Mouse (Mus musculus): Measurements from ENCODE around the gene Anapc7. TPM values are rescaled to one million over a fixed set of nuclear protein-coding genes. Genes with fewer than 3 reads are reported as not detected.

Gene Anapc7
- 53.9 and 57.7 TPM in 2 replicates for polyA plus RNA-seq (2016; fragmentation: Nextera tagmentation; extraction: Ambion mirVana)

- 24% methylated on average over 17 of the region's 17 CpGs for WGBS
- no peak for DNase-seq (ENCODE audit: low spot score)
- Histone ChIP-seq H3K27ac (replicated peaks) (peak within 1 kb of the TSS; percentile 99), H3K36me3 (peaks cover 13% of the 10 kb centered on the region), H3K4me3 (peak within 1 kb of the TSS; percentile 89), H3K9me3 (replicated peaks) (no peaks in the 10 kb centered on the region), H3K27me3 (ENCODE audit: low read depth, poor library complexity, severe bottlenecking) (no peaks in the 10 kb centered on the region), H3K4me1 (peaks cover 21% of the 10 kb centered on the region)
Observed at GRCm38 (mm10) chr5:122421271-122422068, at the start of gene Anapc7. Gene Anapc7 (plus strand): TSS chr5:122421693.

- under 1% methylated on average over 53 of the region's 53 CpGs for WGBS
- peak; percentile 100 for DNase-seq (ENCODE audit: low spot score)
- Histone ChIP-seq H3K9me3 (replicated peaks) (no peaks in the 10 kb centered on the region), H3K27me3 (ENCODE audit: low read depth, poor library complexity, severe bottlenecking) (no peaks in the 10 kb centered on the region), H3K27ac (replicated peaks) (peak within 1 kb of the TSS; percentile 92), H3K4me1 (peaks cover 27% of the 10 kb centered on the region), H3K36me3 (peaks cover 64% of the 10 kb centered on the region), H3K4me3 (peak within 1 kb of the TSS; percentile 67)
Observed at GRCm38 (mm10) chr5:122372192-122372769, 49.2 kb upstream of the Anapc7 start, which contains the start of gene Fam216a. Gene Fam216a (minus strand): TSS chr5:122372364.

- DNase-seq (ENCODE audit: low spot score), result no peak
- peak overlapping the region; percentile 92 for H3K27ac ChIP-seq (replicated peaks)
- H3K9me3 ChIP-seq (replicated peaks), result no peaks in the 10 kb centered on the region
- no peaks in the 10 kb centered on the region for H3K27me3 ChIP-seq (ENCODE audit: low read depth, poor library complexity, severe bottlenecking)
- peak overlapping the region; percentile 67 for H3K4me3 ChIP-seq
- H3K4me1 ChIP-seq, result peaks cover 27% of the 10 kb centered on the region
- peaks cover 59% of the 10 kb centered on the region for H3K36me3 ChIP-seq
- 9% methylated on average over 5 of the region's 5 CpGs for WGBS
Observed at GRCm38 (mm10) chr5:122372878-122373277, 48.6 kb upstream of the Anapc7 start.

GRCm38 (mm10) chr5:122377101-122377833, 44.2 kb upstream of the Anapc7 start:
- DNase-seq (ENCODE audit: low spot score), result no peak
- WGBS, result 90% methylated on average over 4 of the region's 4 CpGs
- peaks cover 77% of the 10 kb centered on the region for H3K36me3 ChIP-seq

GRCm38 (mm10) chr5:122378171-122378570, 43.3 kb upstream of the Anapc7 start:
- Histone ChIP-seq H3K27ac (replicated peaks) (no peak overlapping the region), H3K36me3 (peaks cover 85% of the 10 kb centered on the region), H3K4me3 (no peak overlapping the region), H3K27me3 (ENCODE audit: low read depth, poor library complexity, severe bottlenecking) (no peaks in the 10 kb centered on the region), H3K4me1 (peaks cover 8% of the 10 kb centered on the region), H3K9me3 (replicated peaks) (no peaks in the 10 kb centered on the region)
- WGBS, result 95% methylated on average over 12 of the region's 12 CpGs
- DNase-seq (ENCODE audit: low spot score), result no peak

More at GRCm38 (mm10) chr5:122377101-122377833, 44.2 kb upstream of the Anapc7 start:
- Histone ChIP-seq H3K4me3 (no peak overlapping the region), H3K27me3 (ENCODE audit: low read depth, poor library complexity, severe bottlenecking) (no peaks in the 10 kb centered on the region), H3K9me3 (replicated peaks) (no peaks in the 10 kb centered on the region), H3K4me1 (peaks cover 12% of the 10 kb centered on the region), H3K27ac (replicated peaks) (no peak overlapping the region)

GRCm38 (mm10) chr5:122379374-122380155, 41.9 kb upstream of the Anapc7 start:
- 66% methylated on average over 11 of the region's 11 CpGs for WGBS
- Histone ChIP-seq H3K36me3 (peaks cover 76% of the 10 kb centered on the region), H3K4me1 (no peaks in the 10 kb centered on the region), H3K9me3 (replicated peaks) (no peaks in the 10 kb centered on the region), H3K4me3 (no peak overlapping the region), H3K27me3 (ENCODE audit: low read depth, poor library complexity, severe bottlenecking) (no peaks in the 10 kb centered on the region), H3K27ac (replicated peaks) (no peak overlapping the region)
- DNase-seq (ENCODE audit: low spot score), result peak; percentile 69

GRCm38 (mm10) chr5:122390006-122390405, 31.5 kb upstream of the Anapc7 start:
- H3K4me3 ChIP-seq, result no peak overlapping the region

GRCm38 (mm10) chr5:122390671-122391070, 30.8 kb upstream of the Anapc7 start:
- no peak for DNase-seq (ENCODE audit: low spot score)
- no peak overlapping the region for H3K4me3 ChIP-seq
- H3K36me3 ChIP-seq, result 0 out of 2 replicates have a peak, but pooled peaks cover 10% of the 10 kb centered on the region
- no peaks in the 10 kb centered on the region for H3K27me3 ChIP-seq (ENCODE audit: low read depth, poor library complexity, severe bottlenecking)
- H3K27ac ChIP-seq (replicated peaks), result no peak overlapping the region
- H3K4me1 ChIP-seq, result peaks cover 13% of the 10 kb centered on the region
- no peaks in the 10 kb centered on the region for H3K9me3 ChIP-seq (replicated peaks)

More at GRCm38 (mm10) chr5:122390006-122390405, 31.5 kb upstream of the Anapc7 start:
- DNase-seq (ENCODE audit: low spot score), result no peak
- H3K36me3 ChIP-seq, result 0 out of 2 replicates have a peak, but pooled peaks cover 7% of the 10 kb centered on the region
- no peaks in the 10 kb centered on the region for H3K9me3 ChIP-seq (replicated peaks)
- 84% methylated on average over 5 of the region's 5 CpGs for WGBS
- peaks cover 13% of the 10 kb centered on the region for H3K4me1 ChIP-seq
- H3K27ac ChIP-seq (replicated peaks), result no peak overlapping the region
- H3K27me3 ChIP-seq (ENCODE audit: low read depth, poor library complexity, severe bottlenecking), result no peaks in the 10 kb centered on the region

GRCm38 (mm10) chr5:122391178-122391785, 30.2 kb upstream of the Anapc7 start:
- H3K27ac ChIP-seq (replicated peaks), result peak overlapping the region; percentile 85
- H3K4me1 ChIP-seq, result peaks cover 13% of the 10 kb centered on the region
- WGBS, result 54% methylated on average over 16 of the region's 16 CpGs
- H3K9me3 ChIP-seq (replicated peaks), result no peaks in the 10 kb centered on the region
- no peak for DNase-seq (ENCODE audit: low spot score)
- H3K36me3 ChIP-seq, result 0 out of 2 replicates have a peak, but pooled peaks cover 10% of the 10 kb centered on the region
- peak overlapping the region; percentile 91 for H3K4me3 ChIP-seq
- no peaks in the 10 kb centered on the region for H3K27me3 ChIP-seq (ENCODE audit: low read depth, poor library complexity, severe bottlenecking)

GRCm38 (mm10) chr5:122391786-122392180, 29.7 kb upstream of the Anapc7 start, which contains the start of gene Arpc3:
Gene Arpc3 (plus strand): TSS chr5:122391878.
- Histone ChIP-seq H3K4me1 (peaks cover 13% of the 10 kb centered on the region), H3K27me3 (ENCODE audit: low read depth, poor library complexity, severe bottlenecking) (no peaks in the 10 kb centered on the region), H3K9me3 (replicated peaks) (no peaks in the 10 kb centered on the region), H3K27ac (replicated peaks) (peak within 1 kb of the TSS; percentile 85), H3K36me3 (peaks cover 13% of the 10 kb centered on the region), H3K4me3 (peak within 1 kb of the TSS; percentile 91)
- peak; percentile 90 for DNase-seq (ENCODE audit: low spot score)
- WGBS, result under 1% methylated on average over 39 of the region's 39 CpGs

GRCm38 (mm10) chr5:122392227-122393004, 29.1 kb upstream of the Anapc7 start:
- Histone ChIP-seq H3K9me3 (replicated peaks) (no peaks in the 10 kb centered on the region), H3K4me1 (peaks cover 13% of the 10 kb centered on the region), H3K4me3 (peak overlapping the region; percentile 91), H3K27ac (replicated peaks) (peak overlapping the region; percentile 85), H3K36me3 (peaks cover 20% of the 10 kb centered on the region), H3K27me3 (ENCODE audit: low read depth, poor library complexity, severe bottlenecking) (no peaks in the 10 kb centered on the region)
- peak; percentile 31 for DNase-seq (ENCODE audit: low spot score)
- 18% methylated on average over 19 of the region's 19 CpGs for WGBS
